Mouse (Mus musculus) gonadal fat pad, adult 2 months (tissue): ENCODE results near the gene Cacna1f. TPM values are rescaled to one million over a fixed set of nuclear protein-coding genes. Genes with fewer than 3 reads are reported as not detected.

Source experiments
- DNase-seq: peaks from one replicate; pipeline ENCODE4 v3.0.0-alpha.2; 2012; ENCODE audit warnings: low read depth
- polyA plus RNA-seq: library from polyadenylated mRNA; depleted of rRNA; stranded (reverse); fragments of >200 nt; gene quantifications from 2 replicates; pipeline ENCODE4 v1.2.3, GENCODE M21; 2012; rRNA removed

Gene Cacna1f
- 0.05 and 0.08 TPM in 2 replicates for polyA plus RNA-seq

DNA sequence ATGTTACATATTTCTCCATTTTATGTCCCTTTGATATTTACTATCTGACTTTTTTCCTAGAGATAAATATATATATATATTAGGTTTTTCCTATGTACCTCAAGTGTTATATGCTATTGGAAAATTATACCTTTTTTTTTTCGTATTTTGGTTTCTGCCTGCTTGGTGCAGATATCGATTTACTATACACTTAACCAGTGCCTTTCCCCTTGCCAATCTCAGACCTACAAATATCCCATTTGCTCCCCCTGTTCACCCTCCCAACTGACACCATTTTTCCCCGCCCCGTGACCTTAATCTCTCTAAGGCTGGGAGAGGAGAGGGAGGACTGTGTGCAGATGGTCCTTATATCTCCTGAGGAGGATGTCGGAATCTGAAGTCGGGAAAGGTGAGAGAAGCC is at the start of gene Cacna1f:
Gene Cacna1f (plus strand): TSS at position 301 of the 400 bp plus-strand sequence.
- DNase-seq: no peak

DNA sequence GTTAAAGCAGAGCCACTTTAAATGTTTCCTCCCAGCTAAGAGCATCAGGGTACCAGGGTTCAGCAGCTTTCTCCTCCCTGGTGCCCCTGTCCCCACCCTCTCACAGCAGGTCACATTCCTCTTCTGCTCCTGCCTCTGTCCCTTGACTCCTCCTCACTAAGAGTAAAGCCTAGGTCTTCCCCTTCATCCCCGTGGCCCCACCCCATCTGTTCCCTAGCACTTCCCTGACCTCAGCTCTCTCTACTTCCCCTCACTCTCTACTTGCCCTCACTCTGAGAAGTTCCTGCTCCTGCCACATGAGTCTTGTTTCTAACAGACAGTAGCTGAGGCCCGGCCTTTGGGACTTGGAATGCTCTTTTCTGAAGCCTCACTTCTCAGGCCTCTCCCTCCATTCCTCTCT is 43.8 kb upstream of the Cacna1f start:
- DNase-seq: no peak

DNA sequence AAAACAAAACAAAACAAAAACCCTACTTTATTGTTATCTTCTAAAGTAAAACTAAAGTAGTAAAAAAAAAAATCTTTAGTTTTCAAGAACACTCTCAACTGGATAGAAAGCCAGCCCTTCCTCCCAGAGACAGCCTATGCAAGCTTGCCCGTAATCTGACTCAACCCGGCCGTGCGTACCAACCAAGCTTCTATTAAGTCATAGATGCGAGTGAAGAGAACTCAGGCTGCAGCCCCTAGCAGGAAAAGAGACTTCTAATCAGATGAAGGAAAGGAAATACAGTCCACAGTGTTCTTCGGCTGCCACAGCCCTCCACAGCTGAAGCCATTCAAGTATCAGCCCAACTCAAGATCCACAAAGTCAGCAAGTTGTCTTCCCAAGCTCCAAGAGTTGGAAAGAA is 40.5 kb upstream of the Cacna1f start:
- no peak for DNase-seq

DNA sequence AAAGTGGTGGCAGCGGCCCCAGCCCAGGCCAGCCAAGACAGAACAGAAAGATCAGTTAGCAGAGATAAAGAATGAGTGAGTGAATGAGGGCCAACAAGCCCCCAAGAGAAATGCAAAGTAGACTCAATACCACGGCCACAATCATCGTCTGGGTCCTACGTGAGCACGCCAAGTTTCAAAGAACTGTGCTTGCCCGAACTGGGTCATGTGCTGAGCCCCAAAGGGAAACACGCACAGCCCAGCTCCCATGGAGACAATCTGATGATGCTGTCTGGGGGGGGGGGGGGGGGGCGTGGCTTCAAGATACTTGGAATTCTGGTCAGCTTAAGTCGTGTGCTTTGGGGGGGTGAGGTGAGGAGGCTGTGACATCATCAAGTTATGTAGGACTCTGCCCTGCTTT is 39.4 kb upstream of the Cacna1f start:
- DNase-seq: no peak

DNA sequence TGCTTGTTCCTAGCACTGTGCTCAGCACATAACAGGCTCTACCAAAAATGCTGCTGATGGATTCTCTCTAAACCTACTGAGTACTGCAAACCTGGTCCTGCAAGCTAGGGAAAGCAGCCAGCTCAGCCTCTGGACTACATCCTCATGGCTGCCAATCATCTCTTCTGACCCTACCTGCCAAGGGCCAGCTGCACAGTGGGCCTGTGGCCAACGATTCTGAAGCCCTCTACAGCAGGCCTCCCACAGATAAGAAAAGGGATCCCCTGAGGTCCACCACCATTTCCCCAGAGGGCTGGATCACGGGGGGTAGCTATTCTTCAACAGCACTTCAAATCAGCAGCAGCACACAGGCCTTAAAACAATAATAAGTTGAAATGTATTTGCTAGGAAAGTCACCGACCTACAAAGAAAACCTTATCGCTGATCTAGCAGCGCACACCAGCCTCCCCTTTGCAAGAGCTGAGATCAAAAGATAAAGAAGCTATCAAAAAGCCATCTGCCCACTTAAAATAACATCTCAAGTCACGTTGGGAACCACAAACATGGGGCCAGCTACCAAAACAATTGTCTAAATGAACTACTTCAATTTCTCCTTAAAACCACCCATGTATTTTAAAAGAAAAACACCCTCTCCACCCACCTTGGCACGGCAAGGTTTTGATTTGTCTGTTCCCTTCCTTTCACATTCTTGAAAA is 36.3 kb upstream of the Cacna1f start:
- no peak for DNase-seq

DNA sequence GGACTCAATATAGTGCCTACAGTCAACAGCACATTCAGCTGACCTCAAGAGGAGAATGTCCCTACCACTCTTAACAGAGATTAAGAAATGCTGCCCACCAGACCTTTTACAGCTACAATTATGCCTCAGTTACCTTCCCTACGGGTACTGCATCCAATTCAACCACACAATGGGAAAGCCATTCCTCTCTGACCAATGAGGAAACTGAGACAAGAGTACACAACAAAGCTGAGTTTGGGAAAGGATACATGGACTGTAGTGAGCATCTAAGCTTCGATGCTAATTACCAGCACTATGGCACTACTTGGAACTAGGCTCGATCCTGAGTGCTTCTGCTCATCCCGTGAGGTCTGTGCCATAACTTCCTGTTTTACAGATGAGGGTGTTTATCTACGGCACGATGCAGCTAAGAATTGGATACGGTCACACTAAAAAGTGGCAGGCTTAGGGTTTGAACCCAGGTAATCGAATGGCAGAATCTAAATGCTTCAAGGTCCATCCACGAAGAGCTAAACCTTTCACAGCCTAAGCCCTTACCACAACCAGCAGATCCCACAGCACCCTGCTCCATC is 35.2 kb upstream of the Cacna1f start:
- no peak for DNase-seq

DNA sequence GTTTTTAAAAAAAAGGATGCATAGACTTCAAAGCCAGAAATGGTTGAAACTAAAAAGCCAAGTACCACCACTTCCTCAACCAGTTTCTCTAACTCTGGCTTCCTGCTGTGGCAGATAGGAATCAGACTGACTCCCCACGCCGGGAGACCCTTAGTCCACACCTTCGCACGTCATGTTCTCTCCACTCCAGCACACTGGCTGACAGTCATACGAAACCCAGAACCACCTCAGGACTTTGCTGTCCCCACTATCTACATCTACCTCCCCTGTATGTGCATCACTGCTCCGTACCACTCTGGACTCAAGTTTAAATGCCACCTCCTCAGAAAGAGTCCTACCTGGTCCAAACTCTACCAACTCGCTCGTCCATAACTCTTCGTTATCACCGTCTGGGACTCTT is 34.4 kb upstream of the Cacna1f start:
- DNase-seq: no peak

DNA sequence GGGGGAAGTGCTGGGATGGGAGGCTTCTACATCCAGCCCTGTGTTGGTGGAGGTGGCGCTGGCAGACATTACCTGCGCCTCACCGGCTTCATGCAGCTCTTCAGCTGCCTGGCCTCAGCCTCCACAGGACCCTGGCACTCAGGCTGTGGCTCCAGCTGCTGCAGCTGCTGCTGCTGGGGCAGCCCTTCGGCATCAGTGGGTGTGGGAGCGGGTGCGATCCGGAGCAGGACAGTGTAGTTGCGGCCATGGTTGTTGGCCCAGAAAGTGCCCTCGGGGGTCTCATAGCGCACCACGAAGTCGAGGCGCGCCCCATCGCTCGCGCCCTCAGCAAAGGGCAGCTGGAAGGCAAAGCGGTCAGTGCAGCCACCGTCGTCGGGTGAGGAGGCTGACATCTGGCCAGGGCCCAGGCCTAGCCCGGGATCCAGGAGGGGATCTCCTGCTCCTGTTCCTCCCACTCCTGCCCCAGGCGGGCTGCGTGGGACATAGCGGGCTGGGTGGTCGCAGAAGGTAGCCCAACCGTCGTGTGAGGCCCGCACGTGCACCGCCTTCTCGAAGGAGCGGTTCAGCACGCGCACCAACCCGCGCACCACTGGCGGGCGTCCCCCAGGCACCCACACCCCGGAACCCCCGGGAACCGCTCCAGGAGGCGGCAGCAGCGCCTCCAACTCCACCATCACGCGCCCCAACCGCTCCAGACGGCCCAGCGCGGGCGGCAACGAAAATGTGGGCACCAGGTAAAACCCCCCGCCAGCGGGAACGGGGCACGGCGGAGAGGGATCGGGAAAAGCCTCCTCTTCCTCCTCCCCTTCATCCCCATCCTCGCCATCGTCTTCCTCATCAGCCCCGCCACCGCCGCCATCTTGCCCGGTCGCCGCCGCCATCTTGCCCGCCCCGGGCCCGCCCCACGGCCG is 33.5 kb upstream of the Cacna1f start, which contains the start of gene Foxp3:
Gene Foxp3 (plus strand): TSS at position 469 of the 911 bp plus-strand sequence.
- DNase-seq: no peak

DNA sequence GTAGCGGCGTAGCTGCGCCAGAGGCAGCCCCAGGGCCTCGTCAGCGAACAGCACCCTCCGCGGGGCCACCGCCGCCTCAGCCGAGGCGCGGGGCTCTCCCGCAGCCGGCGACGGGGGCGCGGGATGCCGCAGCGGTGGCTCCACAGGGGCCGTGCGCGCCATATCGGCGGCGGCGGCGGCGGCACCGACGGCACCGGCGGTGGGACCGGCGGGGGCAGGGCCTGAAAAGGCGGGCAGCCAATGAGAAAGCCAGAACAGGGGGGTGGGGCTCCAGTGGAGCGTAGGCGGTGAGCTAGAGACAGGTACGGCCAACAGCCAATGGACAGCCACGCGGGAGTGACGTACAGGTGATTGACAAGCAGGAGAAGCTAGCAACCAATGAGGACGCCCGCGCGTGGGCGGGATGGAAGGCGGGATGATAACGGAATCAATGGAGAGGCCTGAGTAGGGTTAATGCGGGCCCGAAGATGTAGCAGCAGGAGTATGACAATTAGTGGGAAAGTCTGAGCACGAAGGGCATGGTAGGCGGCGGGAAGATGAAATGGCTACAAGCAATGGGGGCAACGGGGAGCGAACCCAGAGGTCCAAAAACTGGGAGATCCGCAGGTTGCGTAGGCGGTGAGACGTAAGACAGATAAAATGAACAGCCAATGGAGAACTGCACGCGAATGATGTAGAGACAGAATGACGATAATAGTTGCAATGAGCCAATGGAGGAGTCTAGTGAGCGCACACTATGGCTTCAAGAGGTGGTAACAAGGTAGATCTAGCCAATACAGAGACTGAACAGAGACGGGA is 32.6 kb upstream of the Cacna1f start, which contains the start of gene Ppp1r3f:
Gene Ppp1r3f (minus strand): TSS at position 197 of the 798 bp plus-strand sequence.
- peak; percentile 31 for DNase-seq

DNA sequence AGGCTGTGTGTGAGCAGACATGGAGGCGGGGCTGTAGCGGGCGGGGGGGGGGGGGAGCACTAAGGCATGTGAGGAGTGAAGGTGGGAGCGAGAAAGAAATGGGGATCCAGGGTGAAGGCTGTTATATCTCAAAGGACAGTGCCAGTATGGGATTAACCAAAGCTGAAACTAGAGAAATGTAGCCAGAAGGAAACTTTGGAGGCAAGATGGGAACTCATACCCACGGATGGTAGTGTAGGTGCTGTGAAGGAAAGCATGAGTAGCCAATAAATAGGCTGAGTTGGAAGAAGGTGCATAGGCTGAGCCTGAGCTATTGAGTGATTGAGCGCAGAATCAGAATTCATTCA is 32.0 kb upstream of the Cacna1f start:
- no peak for DNase-seq

DNA sequence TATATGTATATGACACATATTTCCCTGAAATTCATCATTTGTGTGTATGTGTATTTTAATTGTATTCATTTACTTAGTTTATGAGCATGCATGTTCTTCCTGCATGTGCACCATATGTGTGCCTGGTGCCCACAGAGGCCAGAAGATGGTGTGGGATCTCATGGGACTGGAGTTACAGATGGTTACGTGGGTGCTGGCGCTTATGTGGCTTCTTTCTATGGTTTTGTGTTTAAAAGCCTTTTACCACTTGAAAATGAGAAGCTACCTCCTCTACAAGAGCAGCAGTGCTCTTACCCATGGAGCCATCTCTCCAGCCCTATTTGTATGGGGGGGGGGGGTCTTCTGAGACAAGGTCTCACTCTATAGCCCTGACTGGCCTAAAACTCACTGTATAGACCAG is 25.7 kb upstream of the Cacna1f start:
- no peak for DNase-seq

DNA sequence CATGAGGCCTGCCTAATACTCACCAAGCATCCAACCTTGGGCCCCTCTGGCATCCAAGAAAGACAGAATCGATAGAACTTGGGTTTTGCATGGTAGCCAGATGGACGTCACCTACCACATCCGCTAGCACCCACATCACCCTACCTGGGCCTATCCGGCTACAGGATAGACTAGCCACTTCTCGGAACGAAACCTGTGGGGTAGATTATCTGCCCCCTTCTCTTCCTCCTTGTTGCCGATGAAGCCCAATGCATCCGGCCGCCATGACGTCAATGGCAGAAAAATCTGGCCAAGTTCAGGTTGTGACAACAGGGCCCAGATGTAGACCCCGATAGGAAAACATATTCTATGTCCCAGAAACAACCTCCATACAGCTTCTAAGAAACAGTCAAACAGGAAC is 23.0 kb upstream of the Cacna1f start:
- no peak for DNase-seq

DNA sequence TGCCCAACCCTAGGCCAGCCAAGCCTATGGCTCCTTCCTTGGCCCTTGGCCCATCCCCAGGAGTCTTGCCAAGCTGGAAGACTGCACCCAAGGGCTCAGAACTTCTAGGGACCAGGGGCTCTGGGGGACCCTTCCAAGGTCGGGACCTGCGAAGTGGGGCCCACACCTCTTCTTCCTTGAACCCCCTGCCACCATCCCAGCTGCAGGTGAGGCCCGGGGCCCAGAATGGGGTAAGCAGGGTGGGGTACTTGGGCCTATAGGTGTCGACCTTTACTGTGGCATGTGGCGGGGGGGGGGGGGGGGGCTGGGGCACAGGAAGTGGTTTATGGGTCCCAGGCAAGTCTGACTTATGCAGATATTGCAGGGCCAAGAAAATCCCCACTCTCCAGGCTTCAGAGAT is 20.5 kb upstream of the Cacna1f start:
- no peak for DNase-seq

DNA sequence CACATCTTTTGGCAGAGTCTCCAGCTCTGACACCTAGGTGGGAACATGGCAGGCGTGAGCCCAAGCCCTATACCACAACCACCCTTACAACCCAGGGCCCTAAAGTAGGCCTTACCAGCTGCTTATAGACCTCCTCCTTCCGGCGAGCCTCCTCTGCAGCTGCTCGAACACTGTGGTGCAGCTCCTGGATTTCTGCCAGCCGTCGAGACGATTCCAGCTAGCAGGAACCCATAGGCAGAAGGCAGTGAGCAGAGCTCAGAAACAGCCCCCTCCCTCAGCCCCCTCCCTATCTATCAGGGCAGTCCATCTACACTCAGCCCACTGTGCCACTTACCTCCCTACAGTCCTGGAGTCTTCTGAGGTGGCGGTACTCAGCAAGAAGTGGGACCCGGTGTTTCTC is 11.5 kb upstream of the Cacna1f start:
- DNase-seq: no peak

DNA sequence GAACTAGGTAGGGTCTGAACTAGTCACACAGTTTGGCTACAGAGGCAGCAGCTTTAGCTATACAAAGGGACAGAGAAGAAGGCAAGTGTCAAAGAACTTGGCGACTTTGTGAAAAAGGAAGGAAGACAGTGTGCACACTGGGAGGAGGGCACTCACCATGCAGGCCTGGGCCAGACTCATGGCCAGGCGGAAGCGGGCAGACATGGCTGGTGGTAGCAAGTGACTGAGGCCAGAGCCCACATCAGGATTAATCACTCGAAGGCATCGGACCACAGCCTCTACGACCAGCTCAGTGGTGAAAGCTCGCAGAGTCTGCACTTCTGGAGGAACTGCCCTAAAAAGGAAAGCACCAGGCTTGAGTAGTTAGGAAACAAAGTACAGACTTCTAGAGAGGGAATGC is 2.9 kb upstream of the Cacna1f start:
- DNase-seq: no peak

DNA sequence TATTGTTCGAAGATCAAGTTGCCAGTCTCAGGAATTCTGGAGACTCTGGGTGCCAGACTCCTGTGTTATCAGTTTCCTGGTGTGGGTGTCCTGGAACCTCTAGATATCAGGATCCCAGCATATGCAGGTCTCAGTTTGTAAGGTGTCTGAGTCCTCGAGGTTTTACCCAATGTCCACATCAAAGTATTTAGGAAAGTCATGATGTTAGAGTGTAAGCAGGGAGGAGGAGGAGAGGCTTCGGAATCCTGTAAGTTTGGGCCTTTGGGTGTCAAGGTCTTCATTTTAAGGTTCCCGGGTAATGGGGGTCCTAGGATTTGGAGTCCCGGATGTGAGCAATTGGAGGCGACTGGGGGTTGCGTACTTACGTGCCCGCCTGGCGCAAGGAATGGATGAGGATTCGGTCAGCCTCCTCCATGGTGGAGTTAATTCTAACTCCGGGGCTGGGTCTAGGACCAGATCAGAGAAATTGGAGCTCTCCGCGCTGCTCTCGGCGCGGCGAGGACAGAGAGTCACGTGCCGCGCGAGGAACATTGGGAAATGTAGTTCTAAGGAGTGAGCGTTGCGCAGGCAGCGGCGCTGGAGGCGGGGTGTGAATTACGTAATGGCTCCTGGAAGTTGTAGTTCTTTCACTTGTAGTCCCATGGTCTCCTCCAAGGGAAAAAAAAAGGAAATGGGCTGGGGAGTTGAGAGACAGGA is 1.9 kb upstream of the Cacna1f start, which contains the start of gene Ccdc22:
Gene Ccdc22 (minus strand): TSS at position 639 of the 696 bp plus-strand sequence.
- peak; percentile 6 for DNase-seq

DNA sequence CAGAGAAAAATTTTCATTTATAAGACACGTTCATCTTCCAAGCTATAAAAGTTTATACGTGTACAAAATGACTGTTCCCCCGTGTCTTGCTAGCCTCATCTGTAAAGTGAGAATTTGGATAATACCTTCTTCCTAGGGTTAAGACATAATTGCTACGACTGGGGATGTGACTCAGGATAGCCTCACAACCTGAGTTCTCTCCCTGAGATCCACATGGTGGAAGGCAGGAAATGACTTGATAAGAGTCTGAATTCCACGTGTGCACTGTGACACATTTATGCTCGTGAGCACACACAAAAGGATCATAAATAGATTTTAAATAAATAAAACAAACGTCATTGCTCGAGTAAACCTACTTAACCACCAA is 1.3 kb upstream of the Cacna1f start:
- no peak for DNase-seq

DNA sequence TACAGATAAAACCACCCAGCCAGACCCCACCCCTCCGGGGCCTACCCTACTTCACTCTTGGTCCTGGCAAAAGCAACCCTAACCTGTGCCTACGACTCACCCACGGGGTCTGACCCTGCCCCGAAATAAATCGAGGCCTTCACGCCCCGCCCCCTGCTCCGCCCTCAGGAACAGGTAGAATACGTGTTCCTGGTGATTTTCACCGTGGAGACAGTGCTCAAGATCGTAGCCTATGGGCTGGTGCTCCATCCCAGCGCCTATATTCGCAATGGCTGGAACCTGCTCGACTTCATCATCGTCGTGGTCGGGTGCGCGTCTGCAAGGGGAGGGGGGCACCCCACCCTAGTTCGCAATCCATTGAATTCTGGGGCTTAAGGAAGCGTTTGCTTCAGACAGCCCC is 3.2 kb downstream of the Cacna1f start:
- no peak for DNase-seq

DNA sequence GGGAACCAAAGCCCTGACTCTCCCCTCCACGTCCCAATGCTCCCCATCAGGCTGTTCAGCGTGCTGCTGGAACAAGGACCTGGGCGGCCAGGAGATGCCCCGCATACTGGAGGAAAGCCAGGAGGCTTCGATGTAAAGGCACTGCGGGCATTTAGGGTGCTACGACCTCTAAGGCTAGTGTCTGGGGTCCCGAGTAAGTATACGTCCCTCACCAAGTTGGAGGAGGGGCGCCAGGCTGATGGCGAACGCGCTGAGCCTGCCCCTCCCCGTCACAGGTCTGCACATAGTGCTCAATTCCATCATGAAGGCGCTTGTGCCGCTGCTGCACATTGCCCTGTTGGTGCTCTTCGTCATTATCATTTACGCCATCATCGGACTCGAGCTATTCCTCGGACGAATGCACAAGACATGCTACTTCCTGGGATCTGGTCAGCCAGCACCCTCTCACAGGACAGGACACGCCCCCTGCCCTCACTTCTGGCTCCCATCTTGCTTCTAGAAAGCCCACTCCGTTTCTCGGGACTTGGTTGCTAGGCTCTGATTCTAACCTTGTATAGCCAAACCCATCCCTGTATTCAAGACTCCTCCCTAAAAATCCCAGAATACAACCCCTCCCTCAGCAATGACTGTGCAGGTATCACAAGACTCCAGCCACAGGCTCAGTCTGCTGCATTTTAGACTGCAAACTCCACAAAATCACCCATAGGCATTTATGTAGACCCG is 3.8 kb downstream of the Cacna1f start:
- no peak for DNase-seq

DNA sequence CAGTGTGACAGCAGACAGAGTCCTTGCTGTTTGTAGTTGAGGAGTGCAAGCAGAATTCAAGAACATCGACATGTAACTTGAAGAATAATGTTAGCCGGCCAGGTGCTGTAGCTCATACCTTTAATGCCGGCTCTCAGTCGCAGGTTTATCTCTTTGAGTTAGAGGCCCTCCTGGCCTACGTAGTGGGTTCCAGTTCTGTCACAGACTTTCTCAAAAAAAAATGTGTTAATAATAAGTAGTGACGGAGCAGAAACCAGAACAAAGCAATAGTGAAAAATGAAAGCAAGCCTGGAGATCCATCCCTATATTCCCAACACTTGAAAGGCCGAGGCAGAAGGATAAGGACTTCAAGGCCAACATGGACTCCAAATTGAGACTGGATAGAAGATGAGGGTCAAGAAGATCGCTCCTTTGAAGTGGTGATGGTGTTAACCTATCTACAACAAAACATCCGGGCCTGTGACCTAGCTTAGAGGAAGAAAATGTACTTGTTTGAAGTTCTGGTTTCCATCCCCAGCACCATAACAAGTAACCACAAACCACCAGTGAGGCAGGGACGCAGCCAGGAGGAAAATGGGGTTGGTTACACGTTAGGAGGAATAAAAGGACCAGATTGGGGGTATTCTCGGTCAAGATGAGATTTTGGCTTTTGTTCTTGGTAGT is 11.1 kb downstream of the Cacna1f start:
- no peak for DNase-seq
